Mouse (Mus musculus) liver, postnatal 0 days (tissue): ENCODE data around the gene Haus4.

Source experiments
- CTCF ChIP-seq: sonication (generic); IDR thresholded peaks from 2 replicates; pipeline ENCODE4 v1.5.1; 2016; ENCODE audit warnings: antibody characterized with exemption, low read depth
- EP300 ChIP-seq: IDR thresholded peaks from 2 replicates; pipeline ENCODE4 v1.6.1; 2016; ENCODE audit warnings: antibody characterized with exemption, low read depth, mild to moderate bottlenecking

DNA sequence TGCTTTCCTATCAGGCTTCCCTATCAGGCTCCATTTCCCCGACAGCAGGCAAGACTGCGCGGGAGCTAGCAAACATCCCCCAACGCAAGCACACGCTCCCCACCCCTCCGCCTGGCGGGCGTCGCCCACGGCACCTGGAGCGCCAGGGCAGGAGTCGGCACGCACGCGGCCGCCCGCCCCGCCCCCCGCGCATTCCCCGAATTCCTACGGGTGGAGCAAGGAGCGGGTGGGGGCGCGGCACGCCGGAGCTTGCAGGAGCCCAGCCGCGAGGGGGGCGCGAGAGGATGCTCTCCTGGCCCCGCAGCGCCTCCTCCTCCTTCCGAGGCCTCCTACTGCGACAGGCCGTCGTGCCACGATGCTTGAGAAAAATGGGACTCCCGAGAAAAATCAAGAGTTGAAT lies 21.2 kb upstream of the Haus4 start:
- TF ChIP-seq CTCF (no peak), EP300 (no peak)
